Mouse (Mus musculus): ENCODE results near the gene Gm14819.
"Not testable (repeated sequence)": the region's sequence is repeated elsewhere in the genome, so short reads cannot be mapped to it uniquely, and the experiment has no call there.

The Gm14819 gene

GRCm38 (mm10) chrX:35403883-35404282 lies at the start of gene Gm14819:
Gene Gm14819, plus strand, starts transcription at chrX:35404183.
- DNase-seq: not testable (repeated sequence)

Data from liver (tissue).